Mouse (Mus musculus): ENCODE results near the gene Bckdhb. TPM values are rescaled to one million over a fixed set of nuclear protein-coding genes. Genes with fewer than 3 reads are reported as not detected.

Gene Bckdhb
- total RNA-seq, 2 experiments from 2014 or later, result 92.4 to 100 TPM

Other genes starting within 250 kb of the Bckdhb start
- gene Elovl4, start 118.9 kb upstream of the Bckdhb start, total RNA-seq (2021), result under 1 TPM; 0.11 to 0.21 TPM
- gene Ttk, start 90.5 kb upstream of the Bckdhb start, total RNA-seq (2021), result under 1 TPM; 0.36 to 0.39 TPM

All from heart, postnatal 25 days (tissue).